Mouse (Mus musculus): ENCODE measurements at regions not wholly inside any gene's neighbourhood (a gene's known extent, or its start where the extent isn't known, plus 50 kb on each side); places are given as distances from the start of the nearest gene placed in this dataset.

DNA sequence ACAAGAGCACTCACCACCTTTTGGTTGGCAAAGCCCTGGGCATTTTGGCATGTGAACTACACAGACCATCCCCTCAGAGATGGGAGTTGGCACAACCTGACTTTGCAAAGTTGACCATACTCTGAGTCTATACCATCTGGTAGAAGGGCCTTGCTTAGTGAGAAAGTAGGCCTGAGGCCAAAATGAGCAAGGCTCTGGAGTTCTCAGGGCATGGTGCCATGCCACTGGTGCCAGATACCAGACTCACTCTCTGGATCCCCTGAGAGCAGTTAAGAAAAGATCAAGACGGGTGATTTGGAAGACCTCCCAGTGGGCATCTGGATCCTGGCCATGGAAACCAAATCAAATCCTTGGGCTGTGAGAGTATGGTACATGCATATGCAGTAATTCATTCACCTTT, 202.0 kb downstream of the Rpl10-ps3 start:
- H3K9me3 ChIP-seq (ENCODE audit: control insufficient read depth, insufficient read depth, low read depth, low read length): no peaks in the 10 kb centered on the region
- no peak overlapping the region for H3K27ac ChIP-seq (ENCODE audit: insufficient read depth, low read depth, low read length, poor library complexity, severe bottlenecking)
- TF ChIP-seq HCFC1 (IDR thresholded peaks at IDR 0.05; ENCODE audit: borderline replicate concordance, insufficient read depth, low read length) (no peak), ZC3H11A (IDR thresholded peaks at IDR 0.05; ENCODE audit: borderline replicate concordance, low read depth, low read length) (no peak), ZNF384 (IDR thresholded peaks at IDR 0.05; ENCODE audit: low read depth, low read length) (no peak), MAFK (IDR thresholded peaks at IDR 0.05; ENCODE audit: insufficient read depth, low read depth, low read length) (no peak), CHD2 (IDR thresholded peaks at IDR 0.05; ENCODE audit: low read depth, low read length) (no peak)
- H3K4me1 ChIP-seq (ENCODE audit: control insufficient read depth in 2 of 2, insufficient read depth in 2 of 2, low read length in 2 of 2, poor library complexity in 1 of 2): 0 out of 4 replicates have a peak, but pooled peaks cover 6 to 7% of the 10 kb centered on the region in 2 experiments
- in situ Hi-C loops (cut with MboI; ENCODE audit: low sequenced_read_pairs in 2 of 2, unreplicated experiment in 2 of 2): no loop called here
- no peak overlapping the region for H3K4me3 ChIP-seq (ENCODE audit: insufficient read depth in 1 of 2, low read depth in 1 of 2, low read length in 2 of 2, poor library complexity in 1 of 2, severe bottlenecking in 1 of 2)
- H3K9ac ChIP-seq (ENCODE audit: insufficient read depth, low read depth, low read length, poor library complexity, severe bottlenecking): no peak overlapping the region
- H3K36me3 ChIP-seq (ENCODE audit: control insufficient read depth, insufficient read depth, low read length, poor library complexity, severe bottlenecking): no peaks in the 10 kb centered on the region
- no peak for DNase-seq (ENCODE audit: low read depth, low spot score)

DNA sequence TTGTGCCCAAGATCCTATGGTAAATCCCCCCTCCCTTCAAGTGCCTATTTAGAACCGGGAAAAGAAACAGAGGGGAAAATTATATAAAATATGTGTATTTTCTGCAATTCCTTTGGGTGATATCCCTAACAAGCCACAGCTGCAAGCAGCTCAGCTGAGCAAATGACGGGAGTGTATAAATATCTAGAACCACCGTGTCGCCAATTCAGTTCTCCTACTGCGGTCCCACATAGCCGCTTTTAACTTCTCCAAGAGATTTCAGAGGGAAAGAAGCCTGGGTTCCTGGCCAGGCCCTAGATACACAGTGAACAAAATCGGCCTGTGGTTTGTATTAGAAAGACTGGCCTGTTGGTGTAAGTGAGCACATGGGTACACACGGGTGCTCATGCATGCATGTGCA, 202.7 kb downstream of the Rpl10-ps3 start:
- no peaks in the 10 kb centered on the region for H3K36me3 ChIP-seq (ENCODE audit: control insufficient read depth, insufficient read depth, low read length, poor library complexity, severe bottlenecking)
- no peak overlapping the region for H3K4me3 ChIP-seq (ENCODE audit: insufficient read depth in 1 of 2, low read depth in 1 of 2, low read length in 2 of 2, poor library complexity in 1 of 2, severe bottlenecking in 1 of 2)
- H3K9me3 ChIP-seq (ENCODE audit: control insufficient read depth, insufficient read depth, low read depth, low read length): no peaks in the 10 kb centered on the region
- no peak overlapping the region for H3K9ac ChIP-seq (ENCODE audit: insufficient read depth, low read depth, low read length, poor library complexity, severe bottlenecking)
- TF ChIP-seq HCFC1 (IDR thresholded peaks at IDR 0.05; ENCODE audit: borderline replicate concordance, insufficient read depth, low read length): no peak
- TF ChIP-seq MAFK (IDR thresholded peaks at IDR 0.05; ENCODE audit: insufficient read depth, low read depth, low read length): no peak
- TF ChIP-seq CHD2 (IDR thresholded peaks at IDR 0.05; ENCODE audit: low read depth, low read length): no peak
- no peak for TF ChIP-seq ZNF384 (IDR thresholded peaks at IDR 0.05; ENCODE audit: low read depth, low read length)
- no peak for TF ChIP-seq ZC3H11A (IDR thresholded peaks at IDR 0.05; ENCODE audit: borderline replicate concordance, low read depth, low read length)
- H3K27ac ChIP-seq (ENCODE audit: insufficient read depth, low read depth, low read length, poor library complexity, severe bottlenecking): no peak overlapping the region
- 0 out of 4 replicates have a peak, but pooled peaks cover 6 to 7% of the 10 kb centered on the region in 2 experiments for H3K4me1 ChIP-seq (ENCODE audit: control insufficient read depth in 2 of 2, insufficient read depth in 2 of 2, low read length in 2 of 2, poor library complexity in 1 of 2)
- no peak for DNase-seq (ENCODE audit: low read depth, low spot score)
- in situ Hi-C loops (cut with MboI; ENCODE audit: low sequenced_read_pairs in 2 of 2, unreplicated experiment in 2 of 2): no loop called here

DNA sequence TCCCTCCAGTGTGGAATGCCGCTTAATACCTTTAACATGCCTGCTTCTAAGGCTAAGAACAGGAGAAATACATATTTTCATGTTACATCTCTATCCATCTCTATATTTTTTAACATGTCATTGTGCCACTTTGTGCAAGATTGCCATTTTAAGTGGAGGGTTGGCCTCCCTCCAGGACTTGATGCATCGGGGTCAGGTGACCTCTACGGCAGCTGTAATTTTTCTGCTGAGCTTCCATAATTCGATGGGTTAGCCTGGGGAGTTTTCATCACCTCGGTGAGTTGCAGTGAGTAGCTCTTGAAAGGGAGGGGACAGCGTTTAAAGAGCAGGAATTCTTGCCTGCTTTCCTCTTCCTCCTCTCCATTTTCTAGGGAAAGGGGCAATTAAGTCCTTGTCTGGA, 203.6 kb downstream of the Rpl10-ps3 start:
- TF ChIP-seq CHD2 (IDR thresholded peaks at IDR 0.05; ENCODE audit: low read depth, low read length): no peak
- no peak for TF ChIP-seq ZC3H11A (IDR thresholded peaks at IDR 0.05; ENCODE audit: borderline replicate concordance, low read depth, low read length)
- TF ChIP-seq MAFK (IDR thresholded peaks at IDR 0.05; ENCODE audit: insufficient read depth, low read depth, low read length): no peak
- no peak for TF ChIP-seq HCFC1 (IDR thresholded peaks at IDR 0.05; ENCODE audit: borderline replicate concordance, insufficient read depth, low read length)
- no peak for TF ChIP-seq ZNF384 (IDR thresholded peaks at IDR 0.05; ENCODE audit: low read depth, low read length)
- Histone ChIP-seq H3K27ac (ENCODE audit: insufficient read depth, low read depth, low read length, poor library complexity, severe bottlenecking) (no peak overlapping the region), H3K9me3 (ENCODE audit: control insufficient read depth, insufficient read depth, low read depth, low read length) (no peaks in the 10 kb centered on the region), H3K36me3 (ENCODE audit: control insufficient read depth, insufficient read depth, low read length, poor library complexity, severe bottlenecking) (no peaks in the 10 kb centered on the region), H3K4me3 (ENCODE audit: insufficient read depth in 1 of 2, low read depth in 1 of 2, low read length in 2 of 2, poor library complexity in 1 of 2, severe bottlenecking in 1 of 2) (no peak overlapping the region), H3K4me1 (ENCODE audit: control insufficient read depth in 2 of 2, insufficient read depth in 2 of 2, low read length in 2 of 2, poor library complexity in 1 of 2) (0 out of 4 replicates have a peak, but pooled peaks cover 6 to 7% of the 10 kb centered on the region in 2 experiments), H3K9ac (ENCODE audit: insufficient read depth, low read depth, low read length, poor library complexity, severe bottlenecking) (no peak overlapping the region)
- in situ Hi-C loops (cut with MboI; ENCODE audit: low sequenced_read_pairs in 2 of 2, unreplicated experiment in 2 of 2): no loop called here
- no peak for DNase-seq (ENCODE audit: low read depth, low spot score)

DNA sequence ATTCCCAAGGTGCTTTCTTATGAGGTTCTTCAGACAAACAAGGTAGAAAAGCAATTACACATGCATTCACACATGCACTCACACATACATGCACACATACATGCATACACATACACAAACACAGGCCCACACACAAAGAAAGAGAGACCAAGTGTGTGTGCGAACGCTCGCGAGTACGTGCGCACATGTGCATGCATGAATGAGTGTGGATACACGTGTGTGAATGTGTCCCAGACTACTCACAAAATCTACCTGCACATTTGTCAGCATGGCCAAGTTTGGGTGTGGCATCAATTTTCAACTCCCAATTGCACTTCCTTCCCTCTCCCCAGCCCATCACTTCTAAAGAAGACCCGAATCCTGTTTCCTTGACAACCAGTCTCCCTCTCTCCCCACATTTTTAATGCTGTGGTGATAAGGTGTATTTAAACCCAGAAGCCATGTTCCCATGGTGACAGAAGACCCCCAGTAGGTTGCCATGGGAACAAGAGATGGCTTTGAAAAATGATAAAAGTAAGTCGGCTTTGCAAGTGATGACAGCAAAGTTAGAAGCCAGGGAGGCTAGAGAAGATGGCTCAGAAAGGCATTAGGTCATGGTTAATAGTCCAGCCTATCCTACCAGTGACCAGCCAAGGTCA, 206.3 kb downstream of the Rpl10-ps3 start:
- DNase-seq (ENCODE audit: low read depth, low spot score): no peak
- Histone ChIP-seq H3K4me3 (ENCODE audit: insufficient read depth in 1 of 2, low read depth in 1 of 2, low read length in 2 of 2, poor library complexity in 1 of 2, severe bottlenecking in 1 of 2) (no peak overlapping the region), H3K9me3 (ENCODE audit: control insufficient read depth, insufficient read depth, low read depth, low read length) (no peaks in the 10 kb centered on the region), H3K9ac (ENCODE audit: insufficient read depth, low read depth, low read length, poor library complexity, severe bottlenecking) (no peak overlapping the region), H3K27ac (ENCODE audit: insufficient read depth, low read depth, low read length, poor library complexity, severe bottlenecking) (no peak overlapping the region), H3K4me1 (ENCODE audit: control insufficient read depth in 2 of 2, insufficient read depth in 2 of 2, low read length in 2 of 2, poor library complexity in 1 of 2) (0 out of 4 replicates have a peak, but pooled peaks cover 6 to 7% of the 10 kb centered on the region in 2 experiments), H3K36me3 (ENCODE audit: control insufficient read depth, insufficient read depth, low read length, poor library complexity, severe bottlenecking) (no peaks in the 10 kb centered on the region)
- in situ Hi-C loops (cut with MboI; ENCODE audit: low sequenced_read_pairs in 2 of 2, unreplicated experiment in 2 of 2): no loop called here
- TF ChIP-seq MAFK (IDR thresholded peaks at IDR 0.05; ENCODE audit: insufficient read depth, low read depth, low read length): no peak
- no peak for TF ChIP-seq ZC3H11A (IDR thresholded peaks at IDR 0.05; ENCODE audit: borderline replicate concordance, low read depth, low read length)
- TF ChIP-seq CHD2 (IDR thresholded peaks at IDR 0.05; ENCODE audit: low read depth, low read length): no peak
- no peak for TF ChIP-seq ZNF384 (IDR thresholded peaks at IDR 0.05; ENCODE audit: low read depth, low read length)
- TF ChIP-seq HCFC1 (IDR thresholded peaks at IDR 0.05; ENCODE audit: borderline replicate concordance, insufficient read depth, low read length): no peak
